Mouse (Mus musculus): ENCODE measurements around the gene Sdhd. TPM values are rescaled to one million over a fixed set of nuclear protein-coding genes. Genes with fewer than 3 reads are reported as not detected.
"Not testable (repeated sequence)": the region's sequence is repeated elsewhere in the genome, so short reads cannot be mapped to it uniquely, and the experiment has no call there.

The Sdhd gene
- 418 TPM for polyA plus RNA-seq (2021)

DNA sequence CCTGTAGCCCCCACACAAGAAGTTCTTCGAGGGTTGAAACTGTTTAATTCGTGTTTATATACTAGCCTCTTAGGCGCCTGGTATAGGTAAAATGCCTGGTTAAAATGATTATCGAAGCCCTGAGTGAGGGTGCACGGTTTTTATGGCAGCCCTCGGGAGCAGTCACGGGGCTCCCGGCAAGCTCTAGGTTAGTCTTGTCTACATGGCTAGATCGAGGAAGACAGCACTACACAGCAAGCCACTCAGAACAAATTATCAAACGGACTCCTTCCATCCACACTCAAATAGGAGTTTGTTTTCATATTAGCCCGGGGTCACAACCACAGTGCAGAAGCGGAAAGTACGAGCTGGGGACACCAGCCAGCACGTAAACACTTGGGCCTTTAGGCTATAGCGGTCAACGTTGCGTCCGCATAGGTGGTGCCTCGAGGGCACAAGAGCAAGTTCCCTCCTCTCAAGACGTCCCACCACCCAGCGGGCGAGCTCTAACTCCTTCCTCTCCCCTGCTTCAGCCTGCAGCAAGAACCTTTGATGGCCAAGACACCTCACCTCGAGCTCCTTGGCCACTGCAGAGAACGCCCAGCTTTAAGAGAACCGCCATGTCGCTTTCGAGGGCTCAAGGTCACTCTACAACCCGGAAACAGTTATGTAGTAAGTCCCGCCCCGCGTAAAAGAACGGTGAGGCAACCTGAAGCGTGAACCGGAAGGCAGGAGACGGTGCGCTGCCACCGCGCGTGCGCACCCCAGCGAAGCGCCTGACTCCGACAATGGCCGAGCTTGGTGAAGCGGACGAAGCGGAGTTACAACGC lies at the start of gene Sdhd, which contains the start of gene Timm8b:
Gene Sdhd, minus strand, starts transcription at position 624 of the 809 bp plus-strand sequence.
Gene Timm8b, plus strand, starts transcription at position 722 of the 809 bp plus-strand sequence.
- ATAC-seq = peak; percentile 90
- peak; percentile 88 for DNase-seq (ENCODE audit: low read depth, low spot score)
- ChIA-PET CTCF (interaction anchor here (0.8 to 3.0 kb wide), 3 partner anchors 9 to 75 kb away, joined by 3 to 11 read pairs (median 3); partner anchors contain the start of gene Pts), POLR2A (interaction anchor here (0.7 to 1.3 kb wide), 4 partner anchors 10 to 160 kb away, joined by 3 to 6 read pairs (median 4); partner anchors contain the start of genes Nkapd1 and Pih1d2)
- in situ Hi-C loops (cut with MboI; ENCODE audit: low pct_unique_long_range_greater_than_20kb) = no loop called here
- H3K27me3 ChIP-seq = no peaks in the 10 kb centered on the region
- TF ChIP-seq CTCF (IDR thresholded peaks at IDR 0.05) = no peak

DNA sequence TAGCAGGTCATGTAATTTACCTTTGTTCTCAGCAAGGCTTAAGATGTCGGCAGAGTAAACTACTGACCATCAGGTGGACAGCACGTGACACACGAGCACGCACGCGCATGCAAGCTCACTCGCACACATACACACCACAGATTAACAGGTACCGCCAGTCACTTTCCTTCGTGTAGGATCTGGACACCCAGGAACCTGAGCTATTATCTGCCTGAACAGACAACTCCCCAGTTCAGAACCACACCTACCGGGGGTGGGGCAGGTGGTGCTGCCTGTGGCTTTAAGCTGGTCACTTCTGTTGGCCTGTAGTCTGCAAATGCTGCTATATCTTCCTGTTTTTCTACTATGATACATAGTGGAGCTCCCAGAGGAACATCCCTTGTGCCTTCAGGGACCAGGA lies 46.9 kb upstream of the Sdhd start:
- TF ChIP-seq CTCF (IDR thresholded peaks at IDR 0.05) = no peak
- ChIA-PET CTCF (no interaction called here), POLR2A (interaction anchor here (1.2 kb wide), 1 partner anchor 8 kb away, joined by 3 read pairs; no protein-coding TSS in a partner anchor)
- no peak for ATAC-seq
- in situ Hi-C loops (cut with MboI; ENCODE audit: low pct_unique_long_range_greater_than_20kb) = loop anchor here (25.0 kb wide), 1 partner anchor 1588 kb away; the partner anchor contains the start of gene Zw10
- no peaks in the 10 kb centered on the region for H3K27me3 ChIP-seq
- no peak for DNase-seq (ENCODE audit: low read depth, low spot score)

DNA sequence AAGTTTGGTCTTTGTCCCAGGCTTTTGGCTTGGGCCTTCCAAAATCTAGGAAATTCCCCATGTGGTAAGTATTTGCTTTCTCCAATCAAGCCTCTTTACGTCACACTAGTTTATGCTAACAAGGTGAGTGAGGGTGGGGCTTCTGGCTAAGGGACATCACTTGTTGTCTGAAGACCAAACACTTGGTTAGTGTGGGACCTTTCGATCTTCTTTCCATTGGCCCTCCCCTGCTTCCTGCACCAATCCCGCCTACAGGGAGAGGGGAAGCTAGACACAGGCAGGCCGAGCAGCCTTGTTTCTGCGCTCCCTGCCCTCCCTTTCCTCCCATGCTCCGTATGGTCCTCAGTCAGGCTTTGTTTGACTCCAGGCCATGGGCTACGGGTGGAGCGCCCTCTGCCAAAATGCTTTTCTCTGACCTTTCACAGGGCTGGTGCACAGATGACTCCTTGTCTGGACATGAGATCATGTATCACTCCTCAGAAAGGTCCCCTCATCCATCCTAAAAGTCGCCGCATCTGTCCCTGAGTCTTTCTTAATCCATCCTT lies 43.3 kb upstream of the Sdhd start:
- no peak for TF ChIP-seq CTCF (IDR thresholded peaks at IDR 0.05)
- DNase-seq (ENCODE audit: low read depth, low spot score) = no peak
- ChIA-PET POLR2A (no interaction called here), CTCF (no interaction called here)
- H3K27me3 ChIP-seq = no peaks in the 10 kb centered on the region
- in situ Hi-C loops (cut with MboI; ENCODE audit: low pct_unique_long_range_greater_than_20kb) = no loop called here
- ATAC-seq = no peak

DNA sequence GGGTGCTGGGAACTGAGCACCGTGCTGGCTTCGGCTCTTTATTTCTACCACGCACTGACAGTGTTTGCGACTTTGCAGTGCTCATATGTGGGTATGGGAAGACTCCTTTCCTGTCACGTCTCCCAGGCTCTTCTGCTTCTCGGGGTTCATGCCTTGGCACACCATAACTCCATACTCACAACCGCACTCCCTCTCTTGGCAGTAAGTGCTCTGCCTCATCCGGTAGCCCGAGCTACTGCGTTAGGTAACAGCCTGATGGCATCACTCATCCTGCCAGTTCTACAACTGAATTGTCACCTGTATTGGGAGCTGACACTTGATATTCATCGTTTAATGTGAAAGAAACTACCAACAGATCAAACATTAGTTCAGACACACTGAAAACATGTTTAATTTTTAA lies 30.7 kb upstream of the Sdhd start:
- ATAC-seq (no peak), DNase-seq (ENCODE audit: low read depth, low spot score) (no peak)
- ChIA-PET POLR2A (no interaction called here), CTCF (no interaction called here)
- TF ChIP-seq CTCF (IDR thresholded peaks at IDR 0.05) = no peak
- in situ Hi-C loops (cut with MboI; ENCODE audit: low pct_unique_long_range_greater_than_20kb) = no loop called here
- H3K27me3 ChIP-seq = no peaks in the 10 kb centered on the region

DNA sequence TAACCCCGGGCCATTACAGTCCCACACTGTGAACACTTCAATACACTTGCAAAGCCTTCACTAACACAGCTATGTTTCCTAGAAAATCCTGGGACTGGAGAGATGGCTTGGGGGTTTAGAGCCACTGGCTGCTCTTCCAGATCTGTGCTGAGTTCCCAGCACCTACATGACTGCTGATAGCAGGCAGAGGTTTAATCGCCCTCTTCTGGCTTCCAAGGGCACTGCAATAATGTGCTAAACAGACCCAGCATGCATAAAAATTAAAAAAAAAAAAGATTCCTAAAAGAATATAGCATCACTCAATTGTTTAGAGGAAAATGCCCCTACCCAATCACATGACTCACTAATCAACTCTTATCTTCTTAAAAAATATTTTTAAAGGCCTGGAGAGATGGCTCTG lies 29.4 kb upstream of the Sdhd start:
- ChIA-PET CTCF (no interaction called here), POLR2A (interaction anchor here (0.7 kb wide), 1 partner anchor 181 kb away, joined by 4 read pairs; no protein-coding TSS in a partner anchor)
- in situ Hi-C loops (cut with MboI; ENCODE audit: low pct_unique_long_range_greater_than_20kb) = no loop called here
- TF ChIP-seq CTCF (IDR thresholded peaks at IDR 0.05) = peak; percentile 65
- DNase-seq (ENCODE audit: low read depth, low spot score) (no peak), ATAC-seq (no peak)
- no peaks in the 10 kb centered on the region for H3K27me3 ChIP-seq

DNA sequence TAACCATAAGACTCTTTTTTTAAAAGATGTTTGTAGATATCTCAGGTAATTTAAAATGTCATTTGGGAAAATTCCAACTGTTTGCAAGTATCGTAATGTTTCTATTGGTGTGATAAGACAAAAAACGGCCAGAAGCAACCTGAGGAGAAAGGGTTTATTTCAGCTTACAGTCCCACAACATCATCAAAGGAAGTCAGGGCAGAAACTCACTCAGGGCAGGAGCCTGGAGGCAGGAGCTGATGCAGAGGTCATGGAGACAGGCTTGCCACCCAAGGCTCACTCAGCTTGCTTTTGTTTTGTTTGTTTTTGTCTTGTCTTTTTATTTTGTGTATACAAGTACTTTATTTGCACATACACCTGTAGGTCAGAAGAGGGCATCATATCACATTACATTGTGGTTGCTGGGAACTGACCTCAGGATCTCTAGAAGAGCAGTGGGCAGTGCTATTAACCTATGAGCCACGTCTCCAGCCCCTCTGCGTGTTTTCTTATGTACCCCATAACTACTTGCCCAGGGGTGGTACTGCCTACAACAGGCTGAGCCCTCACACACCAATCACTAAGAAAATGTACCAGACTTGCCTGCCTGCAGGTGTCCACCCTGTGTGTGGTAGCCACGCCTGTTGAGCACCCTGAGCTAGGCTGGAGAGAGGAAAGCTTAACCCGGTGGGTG lies 28.5 kb upstream of the Sdhd start:
- ChIA-PET POLR2A (no interaction called here), CTCF (no interaction called here)
- TF ChIP-seq CTCF (IDR thresholded peaks at IDR 0.05) = peak; percentile 16
- in situ Hi-C loops (cut with MboI; ENCODE audit: low pct_unique_long_range_greater_than_20kb) = no loop called here
- H3K27me3 ChIP-seq = no peaks in the 10 kb centered on the region
- no peak for ATAC-seq
- no peak for DNase-seq (ENCODE audit: low read depth, low spot score)

DNA sequence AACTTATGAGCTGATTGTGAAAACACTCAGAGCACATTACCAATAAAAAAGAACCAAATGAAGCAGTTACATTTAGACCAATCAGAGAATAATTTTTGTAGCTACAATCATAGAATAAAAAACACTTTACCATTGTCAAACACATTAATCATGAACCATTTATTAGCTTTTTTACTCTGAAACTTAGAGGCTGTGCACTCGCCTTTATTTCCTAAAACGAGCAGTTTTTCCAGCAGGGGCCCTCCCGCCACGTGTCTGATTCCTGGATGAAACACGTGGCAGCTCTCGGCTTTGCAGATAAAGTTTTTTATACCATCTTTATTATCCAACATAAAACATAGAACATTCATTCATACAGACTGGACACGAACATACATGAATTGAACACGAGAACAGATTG lies 27.3 kb upstream of the Sdhd start:
- ATAC-seq; H3K27me3 ChIP-seq; DNase-seq (ENCODE audit: low read depth, low spot score); POLR2A ChIA-PET; CTCF ChIA-PET; in situ Hi-C loops (cut with MboI; ENCODE audit: low pct_unique_long_range_greater_than_20kb): not testable (repeated sequence)

DNA sequence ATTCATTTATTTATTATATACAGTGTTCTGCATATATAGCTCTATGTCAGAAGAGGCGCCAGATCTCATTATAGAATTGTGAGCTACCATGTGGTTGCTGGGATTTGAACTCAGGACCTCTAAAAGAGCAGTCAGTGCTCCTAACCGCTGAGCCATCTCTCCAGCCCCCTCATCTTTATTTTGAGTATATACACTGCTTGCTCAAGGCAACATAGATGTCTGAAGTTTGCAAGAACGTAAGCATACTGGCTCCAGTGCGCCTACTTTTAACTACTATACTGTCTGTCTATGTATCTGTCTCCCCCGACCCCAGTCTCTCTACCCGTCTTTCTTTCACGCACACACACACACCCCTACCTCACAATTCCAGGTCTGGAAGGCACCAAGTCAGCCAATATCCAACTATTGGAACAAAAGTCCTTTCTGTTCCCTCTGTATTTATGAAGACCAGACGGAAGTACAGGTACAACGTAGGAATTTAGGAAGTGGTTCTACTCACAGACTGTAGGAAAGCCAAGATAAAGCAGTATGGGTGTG lies 14.2 kb upstream of the Sdhd start:
- H3K27me3 ChIP-seq = no peaks in the 10 kb centered on the region
- DNase-seq (ENCODE audit: low read depth, low spot score) = no peak
- ATAC-seq = no peak
- POLR2A ChIA-PET = no interaction called here
- CTCF ChIA-PET = no interaction called here
- in situ Hi-C loops (cut with MboI; ENCODE audit: low pct_unique_long_range_greater_than_20kb) = no loop called here
- no peak for TF ChIP-seq CTCF (IDR thresholded peaks at IDR 0.05)

DNA sequence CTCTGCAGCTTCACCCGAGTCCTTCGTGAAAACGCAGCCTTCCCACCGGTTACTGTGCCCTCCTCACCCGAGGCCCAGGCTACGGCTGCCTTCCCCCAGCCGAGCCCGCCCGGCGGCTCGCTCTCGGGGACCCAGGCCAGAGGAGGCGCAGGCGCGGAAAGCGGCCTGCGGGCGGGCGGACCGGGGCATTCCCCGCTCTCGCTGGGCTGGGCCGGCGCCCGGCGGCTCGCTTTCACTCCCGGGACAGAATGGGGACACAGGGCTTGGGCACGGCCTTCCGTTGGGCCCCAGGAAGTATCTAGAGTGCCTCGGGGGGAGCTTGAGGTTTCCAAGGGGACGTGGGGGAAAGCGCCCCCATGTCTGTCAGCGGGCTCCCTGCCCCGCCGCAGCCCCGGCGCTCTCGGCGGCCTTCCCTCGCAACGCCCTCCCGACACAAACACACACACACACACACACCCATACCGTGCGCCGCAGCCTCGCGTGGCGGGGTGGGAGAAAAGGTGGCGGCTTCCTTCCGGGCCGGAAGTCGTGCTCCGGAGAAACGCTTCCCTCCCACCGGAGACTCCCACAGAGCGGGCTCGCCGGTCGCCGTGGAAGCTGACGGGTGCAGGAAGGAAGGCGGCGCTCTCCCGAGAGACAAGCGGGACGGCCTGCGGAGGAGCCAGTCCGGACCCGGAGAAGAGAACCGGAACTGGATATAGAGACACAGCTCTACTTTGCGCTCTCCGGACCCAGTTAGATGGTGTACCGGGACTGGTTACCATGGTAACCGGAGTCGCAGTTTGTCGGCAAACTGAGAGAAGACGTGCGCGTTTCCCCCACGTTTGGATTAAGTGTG lies 13.4 kb upstream of the Sdhd start, which contains the start of the genes Pih1d2 and Nkapd1:
Gene Pih1d2, plus strand, starts transcription at position 556 of the 838 bp plus-strand sequence.
Gene Nkapd1, minus strand, starts transcription at position 699 of the 838 bp plus-strand sequence.
- peak; percentile 77 for DNase-seq (ENCODE audit: low read depth, low spot score)
- H3K27me3 ChIP-seq = no peaks in the 10 kb centered on the region
- ChIA-PET POLR2A (interaction anchor here (0.9 to 1.3 kb wide), 2 partner anchors 12 to 14 kb away, joined by 4 to 6 read pairs; partner anchors contain the start of genes Sdhd and Timm8b), CTCF (no interaction called here)
- in situ Hi-C loops (cut with MboI; ENCODE audit: low pct_unique_long_range_greater_than_20kb) = no loop called here
- peak; percentile 85 for ATAC-seq
- peak; percentile 28 for TF ChIP-seq CTCF (IDR thresholded peaks at IDR 0.05)

DNA sequence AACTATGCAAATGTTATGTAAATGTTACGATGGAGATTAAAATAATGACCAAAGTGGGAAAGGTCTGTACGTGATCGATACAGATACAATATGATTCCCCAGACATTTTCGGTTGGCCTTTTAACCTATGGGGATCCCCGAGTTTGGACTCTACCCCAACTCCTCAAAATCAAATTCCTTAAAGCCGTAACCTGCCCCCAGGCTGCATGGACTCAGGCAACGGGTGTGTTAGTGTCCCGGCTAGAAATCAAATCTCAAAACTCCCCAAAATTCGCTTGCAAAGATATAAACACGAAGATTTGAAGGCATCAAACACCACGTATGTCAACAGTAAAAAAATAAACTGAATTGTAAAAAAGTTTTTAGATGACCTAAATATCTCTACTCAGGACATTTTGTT lies 12.5 kb upstream of the Sdhd start:
- H3K27me3 ChIP-seq = no peaks in the 10 kb centered on the region
- ATAC-seq = no peak
- no peak for TF ChIP-seq CTCF (IDR thresholded peaks at IDR 0.05)
- ChIA-PET POLR2A (interaction anchor here (0.9 to 1.3 kb wide), 2 partner anchors 12 to 13 kb away, joined by 4 to 6 read pairs; partner anchors contain the start of genes Sdhd and Timm8b), CTCF (no interaction called here)
- no peak for DNase-seq (ENCODE audit: low read depth, low spot score)
- in situ Hi-C loops (cut with MboI; ENCODE audit: low pct_unique_long_range_greater_than_20kb) = no loop called here

Measured in Patski (cell line).